Mouse (Mus musculus) hindbrain, embryonic 15.5 days (tissue): ENCODE measurements around the gene Sorcs2. TPM values are rescaled to one million over a fixed set of nuclear protein-coding genes. Genes with fewer than 3 reads are reported as not detected.
A peak's percentile ranks its signal among the peaks of the same experiment; 100 is the strongest.

Experiments used
- ATAC-seq: fragments of 200-750 bp; cut with Nextera tagmentation; 2 replicates; pipeline ENCODE4 v1.8.0; 2017; ENCODE audit warnings: low read depth, moderate number of reproducible peaks, moderate TSS enrichment; ENCODE audit not compliant: low FRiP score
- H3K27ac ChIP-seq: fragments of 300-500 bp; sonication (generic); replicated peaks from 2 replicates; pipeline ENCODE4 v1.5.1; 2015; ENCODE audit warnings: mild to moderate bottlenecking, inconsistent platforms
- H3K27me3 ChIP-seq: fragments of 300-500 bp; sonication (generic); 2 replicates; pipeline ENCODE4 v1.6.1; 2015; ENCODE audit warnings: control low read depth, inconsistent platforms
- H3K36me3 ChIP-seq: fragments of 300-500 bp; sonication (generic); 2 replicates; pipeline ENCODE4 v1.6.1; 2015; ENCODE audit warnings: control low read depth, inconsistent platforms
- H3K4me1 ChIP-seq: fragments of 300-500 bp; sonication (generic); replicated peaks from 2 replicates; pipeline ENCODE4 v1.6.1; 2015; ENCODE audit warnings: control low read depth, inconsistent platforms
- H3K4me2 ChIP-seq: fragments of 300-500 bp; sonication (generic); 2 replicates; pipeline ENCODE4 v1.6.1; 2015; ENCODE audit warnings: moderate library complexity, mild to moderate bottlenecking, inconsistent platforms
- H3K4me3 ChIP-seq: fragments of 300-500 bp; sonication (generic); 2 replicates; pipeline ENCODE4 v1.5.1; 2015; ENCODE audit warnings: mild to moderate bottlenecking, inconsistent platforms
- H3K9ac ChIP-seq: fragments of 300-500 bp; sonication (generic); 2 replicates; pipeline ENCODE4 v1.6.1; 2015; ENCODE audit warnings: inconsistent platforms
- H3K9me3 ChIP-seq: fragments of 300-500 bp; sonication (generic); 2 replicates; pipeline ENCODE4 v1.6.1; 2016; ENCODE audit warnings: control low read depth, inconsistent platforms
- WGBS: fragments of 180-500 bp; shearing (Covaris S2); methylation state at CpG from one replicate; pipeline ENCODE4 v1.1.7; 2015; 5-methylcytosine and 5-hydroxymethylcytosine counted together
- polyA plus RNA-seq: library from polyadenylated mRNA; unstranded; fragments of >200 nt; fragmentation: Nextera tagmentation; extraction: Ambion mirVana; gene quantifications from 2 replicates; pipeline ENCODE4 v1.2.1, GENCODE M21; 2015

Gene Sorcs2
- polyA plus RNA-seq, 1 experiment from 2014 or later = 15.4 TPM

DNA sequence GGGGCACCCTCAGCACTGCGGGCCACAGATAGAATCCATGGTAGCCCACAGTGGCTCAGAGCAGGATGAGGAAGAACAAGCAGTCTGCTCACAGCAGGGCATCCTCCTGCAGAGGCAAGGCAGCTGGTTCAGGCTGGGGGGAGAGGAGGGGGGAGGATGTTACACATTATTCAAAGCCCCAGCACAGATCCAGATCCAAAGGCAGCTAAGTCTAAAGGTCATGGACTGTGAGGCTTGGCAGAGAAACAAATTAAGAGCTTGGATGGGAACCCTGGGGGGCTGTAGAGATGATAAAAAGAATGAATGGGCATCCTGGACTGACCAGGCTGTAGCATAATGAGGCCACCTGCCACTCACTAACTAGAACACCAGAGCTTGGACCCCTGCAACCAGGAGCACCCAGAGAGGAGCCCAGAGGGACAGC lies 28.7 kb downstream of the Sorcs2 start:
- no peak overlapping the region for H3K9ac ChIP-seq

DNA sequence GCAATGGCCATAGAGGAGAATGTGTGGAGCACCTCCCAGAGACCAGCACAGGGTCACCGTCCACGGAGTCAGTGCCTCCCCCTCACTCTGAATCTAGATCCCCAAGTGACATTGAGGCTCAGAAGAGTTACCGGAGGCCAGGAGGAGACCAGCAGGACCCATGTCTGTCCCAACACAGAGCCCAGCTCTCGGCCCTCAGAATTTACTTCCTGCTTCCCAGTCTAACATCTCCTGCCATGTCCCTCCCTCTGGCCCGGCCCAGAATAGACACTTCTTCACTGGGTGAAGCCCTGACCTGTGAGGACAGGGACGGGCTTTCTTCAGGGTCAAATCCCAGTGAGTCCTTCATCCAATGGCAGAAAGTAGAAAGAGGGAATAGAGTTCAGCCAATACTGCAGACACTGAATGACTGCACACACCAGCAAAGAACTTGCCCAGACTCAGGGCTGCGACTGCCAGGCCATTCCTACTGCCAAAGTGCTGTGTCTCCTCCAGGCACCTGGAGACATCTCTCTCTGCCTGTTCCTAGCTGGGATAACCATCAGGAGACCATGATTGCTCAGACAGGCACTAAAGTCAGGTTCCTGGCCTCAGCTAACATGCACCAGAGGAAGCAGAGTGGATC lies 29.3 kb downstream of the Sorcs2 start:
- WGBS = 80% methylated on average over 7 of the region's 7 CpGs
- Histone ChIP-seq H3K36me3 (no peaks in the 10 kb centered on the region), H3K4me2 (no peak overlapping the region), H3K9me3 (no peaks in the 10 kb centered on the region), H3K4me3 (no peak overlapping the region), H3K27ac (no peak overlapping the region), H3K27me3 (no peaks in the 10 kb centered on the region), H3K4me1 (peaks cover 50% of the 10 kb centered on the region), H3K9ac (no peak overlapping the region)
- ATAC-seq = no peak

More for the DNA sequence above, 28.7 kb downstream of the Sorcs2 start:
- Histone ChIP-seq H3K27ac (no peak overlapping the region), H3K27me3 (no peaks in the 10 kb centered on the region), H3K4me1 (peaks cover 57% of the 10 kb centered on the region), H3K9me3 (no peaks in the 10 kb centered on the region), H3K36me3 (no peaks in the 10 kb centered on the region), H3K4me2 (no peak overlapping the region), H3K4me3 (no peak overlapping the region)
- ATAC-seq = peak; percentile 23
- 26% methylated on average over 1 of the region's 1 CpGs for WGBS

DNA sequence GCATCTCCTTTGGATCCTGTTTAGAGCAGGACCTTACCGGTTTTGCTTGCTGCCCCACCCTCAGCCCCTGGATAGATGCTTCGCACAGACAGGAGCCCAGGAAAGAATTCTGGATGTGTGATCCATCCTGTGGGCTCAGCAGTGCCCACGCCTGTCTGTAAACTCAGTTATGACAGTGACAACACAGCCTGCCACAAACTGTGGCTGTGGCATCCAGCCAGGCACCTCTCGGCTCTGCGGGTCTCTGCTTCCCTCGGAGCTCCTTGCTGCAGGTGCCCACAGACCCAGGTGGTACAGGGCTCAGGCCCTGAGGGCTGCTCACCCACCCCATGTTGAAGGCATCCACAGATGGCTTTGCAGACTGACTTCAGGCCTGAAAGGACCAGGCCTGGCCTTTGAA lies 30.0 kb downstream of the Sorcs2 start:
- WGBS = 73% methylated on average over 6 of the region's 6 CpGs
- Histone ChIP-seq H3K4me3 (no peak overlapping the region), H3K27ac (0 out of 2 replicates have a peak overlapping the region, but pooled peaks have one; percentile 6), H3K36me3 (no peaks in the 10 kb centered on the region), H3K9me3 (no peaks in the 10 kb centered on the region), H3K4me1 (peaks cover 47% of the 10 kb centered on the region), H3K27me3 (no peaks in the 10 kb centered on the region), H3K4me2 (no peak overlapping the region), H3K9ac (no peak overlapping the region)
- no peak for ATAC-seq

DNA sequence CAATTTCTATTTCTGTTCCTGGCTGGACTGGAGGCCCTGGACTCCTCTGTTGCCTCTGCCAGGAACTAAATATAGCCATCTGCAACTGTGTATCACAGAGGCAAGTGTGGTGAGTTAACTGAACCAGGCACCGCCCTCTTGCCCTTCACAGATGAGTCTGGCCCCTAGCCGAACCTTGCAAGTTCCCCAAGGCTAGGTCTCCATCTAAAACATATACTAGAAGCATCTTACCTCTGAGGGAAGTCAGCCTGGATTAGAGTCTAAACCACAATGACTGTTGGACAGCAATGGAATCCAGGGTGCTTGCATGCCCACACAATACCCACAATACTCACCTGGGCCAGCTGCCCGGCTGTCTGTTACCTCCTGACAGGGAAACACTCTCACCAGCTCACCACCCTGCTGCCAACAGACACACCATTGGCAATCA lies 30.7 kb downstream of the Sorcs2 start:
- no peak for ATAC-seq
- Histone ChIP-seq H3K4me3 (no peak overlapping the region), H3K4me1 (peaks cover 47% of the 10 kb centered on the region), H3K9ac (no peak overlapping the region), H3K36me3 (no peaks in the 10 kb centered on the region), H3K27ac (0 out of 2 replicates have a peak overlapping the region, but pooled peaks have one; percentile 18), H3K9me3 (no peaks in the 10 kb centered on the region), H3K4me2 (no peak overlapping the region), H3K27me3 (no peaks in the 10 kb centered on the region)
- WGBS = 82% methylated on average over 3 of the region's 3 CpGs

DNA sequence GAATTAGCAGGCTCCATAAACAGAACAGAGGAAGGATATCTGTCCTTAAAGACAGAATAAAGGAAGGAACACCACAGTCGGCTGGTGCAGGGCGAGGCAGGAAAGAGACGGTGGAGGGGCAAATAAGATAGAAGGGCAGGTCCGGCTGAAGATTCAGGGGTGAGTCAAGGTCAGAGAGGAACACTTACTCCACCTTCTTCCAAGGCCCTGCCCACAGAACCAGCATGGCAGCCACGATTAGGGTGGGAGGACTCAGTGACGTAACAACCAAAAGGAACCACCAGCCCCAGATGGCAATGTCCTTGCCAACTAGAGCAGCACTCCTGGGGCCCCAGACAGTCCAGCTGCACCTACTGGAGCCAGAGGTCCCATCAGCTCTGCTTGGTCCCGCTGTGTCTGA lies 36.2 kb downstream of the Sorcs2 start:
- peaks cover 29% of the 10 kb centered on the region for H3K4me1 ChIP-seq
- 87% methylated on average over 7 of the region's 7 CpGs for WGBS
- no peak for ATAC-seq

DNA sequence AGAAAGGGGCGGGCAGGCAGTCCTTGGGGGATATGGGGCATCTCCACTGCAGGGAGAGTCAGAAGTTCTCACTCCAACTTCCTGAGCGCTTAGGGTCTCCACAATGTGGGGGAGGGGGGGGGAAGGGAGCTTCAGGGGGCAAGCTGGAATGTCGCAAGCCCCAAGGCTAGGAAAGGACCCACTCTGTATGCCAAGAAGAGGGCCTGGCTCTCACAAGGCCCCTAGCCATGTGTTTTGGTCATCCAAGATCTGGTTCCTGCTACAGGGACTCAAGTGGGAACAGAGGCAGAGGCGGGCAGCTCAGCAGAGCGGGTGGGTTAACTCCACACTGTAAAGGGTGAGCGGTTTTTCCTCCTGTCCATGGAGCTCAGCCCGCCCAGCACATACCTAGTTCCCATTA lies 37.6 kb downstream of the Sorcs2 start:
- no peak overlapping the region for H3K4me2 ChIP-seq
- no peaks in the 10 kb centered on the region for H3K27me3 ChIP-seq
- 79% methylated on average over 7 of the region's 7 CpGs for WGBS
- peak; percentile 23 for ATAC-seq
- peak overlapping the region; percentile 55; the same call in 1 of the 2 replicates for H3K27ac ChIP-seq
- H3K36me3 ChIP-seq = no peaks in the 10 kb centered on the region
- no peaks in the 10 kb centered on the region for H3K9me3 ChIP-seq
- peaks cover 28% of the 10 kb centered on the region for H3K4me1 ChIP-seq
- H3K4me3 ChIP-seq = no peak overlapping the region
- no peak overlapping the region for H3K9ac ChIP-seq

More for the DNA sequence above, 36.2 kb downstream of the Sorcs2 start:
- no peak overlapping the region for H3K9ac ChIP-seq
- H3K27me3 ChIP-seq = no peaks in the 10 kb centered on the region
- H3K9me3 ChIP-seq = no peaks in the 10 kb centered on the region
- H3K4me3 ChIP-seq = no peak overlapping the region
- no peaks in the 10 kb centered on the region for H3K36me3 ChIP-seq
- no peak overlapping the region for H3K4me2 ChIP-seq
- H3K27ac ChIP-seq = no peak overlapping the region

DNA sequence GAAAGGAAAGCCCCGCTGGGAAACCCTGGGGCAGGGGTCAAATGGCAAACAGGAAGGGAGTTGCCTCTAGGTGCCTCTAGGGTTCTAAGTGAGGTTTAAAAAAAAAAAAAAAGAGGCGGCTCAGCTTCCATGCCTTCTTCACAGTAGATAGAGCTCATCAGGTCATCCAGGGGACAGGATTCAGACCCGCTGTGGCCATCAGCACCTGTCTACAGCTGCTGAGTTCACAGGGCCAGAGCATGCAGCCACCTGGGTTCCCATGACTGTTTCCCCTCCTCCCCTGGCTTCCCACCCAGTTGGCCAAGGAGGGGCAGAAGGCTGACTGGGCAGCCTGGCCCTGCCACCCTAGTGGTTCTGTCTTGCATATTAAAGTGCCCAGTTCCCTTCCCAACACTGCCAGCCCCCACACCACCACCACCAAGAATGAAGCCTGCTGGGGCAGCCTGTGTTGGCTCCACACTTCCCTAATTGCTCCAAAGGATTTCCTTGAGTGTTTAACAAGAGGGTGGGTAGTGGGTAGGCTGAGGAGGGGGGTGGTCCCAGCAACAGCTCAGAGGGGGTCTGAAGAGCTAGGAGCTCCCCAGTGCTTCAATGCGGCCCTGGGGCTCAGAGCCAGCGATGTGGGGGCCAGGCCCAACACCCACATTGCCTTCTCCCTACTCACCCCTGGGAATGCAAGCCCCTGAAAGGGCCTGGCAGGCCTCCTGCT lies 38.2 kb downstream of the Sorcs2 start:
- Histone ChIP-seq H3K27me3 (no peaks in the 10 kb centered on the region), H3K9ac (no peak overlapping the region), H3K27ac (peak overlapping the region; percentile 55; the same call in 1 of the 2 replicates), H3K9me3 (no peaks in the 10 kb centered on the region), H3K4me2 (no peak overlapping the region), H3K36me3 (no peaks in the 10 kb centered on the region), H3K4me3 (no peak overlapping the region), H3K4me1 (peaks cover 28% of the 10 kb centered on the region)
- peak; percentile 88 for ATAC-seq
- 42% methylated on average over 5 of the region's 5 CpGs for WGBS

DNA sequence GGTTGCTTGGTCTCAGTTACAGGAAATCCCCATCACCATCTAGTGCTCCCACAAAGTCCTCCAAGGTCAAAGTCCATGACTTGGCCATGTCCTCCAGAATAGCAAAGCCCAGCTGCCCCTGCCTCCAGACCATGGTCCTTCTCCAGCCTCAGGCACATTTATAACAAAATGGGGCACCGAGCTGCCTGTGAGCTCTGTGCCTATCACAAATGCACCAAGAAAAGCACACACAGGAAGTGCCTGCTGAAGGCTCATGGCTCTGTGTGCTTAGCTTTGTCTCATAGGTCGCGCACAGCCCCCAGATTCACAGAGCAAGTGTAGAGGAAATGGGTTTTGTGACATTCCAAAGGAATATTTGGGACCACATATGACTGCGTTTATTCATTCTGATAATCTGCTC lies 39.8 kb downstream of the Sorcs2 start:
- Histone ChIP-seq H3K9ac (no peak overlapping the region), H3K4me1 (peaks cover 27% of the 10 kb centered on the region), H3K36me3 (no peaks in the 10 kb centered on the region), H3K4me3 (no peak overlapping the region), H3K9me3 (no peaks in the 10 kb centered on the region), H3K27ac (no peak overlapping the region), H3K4me2 (no peak overlapping the region), H3K27me3 (no peaks in the 10 kb centered on the region)
- WGBS = 90% methylated on average over 4 of the region's 4 CpGs
- ATAC-seq = no peak

DNA sequence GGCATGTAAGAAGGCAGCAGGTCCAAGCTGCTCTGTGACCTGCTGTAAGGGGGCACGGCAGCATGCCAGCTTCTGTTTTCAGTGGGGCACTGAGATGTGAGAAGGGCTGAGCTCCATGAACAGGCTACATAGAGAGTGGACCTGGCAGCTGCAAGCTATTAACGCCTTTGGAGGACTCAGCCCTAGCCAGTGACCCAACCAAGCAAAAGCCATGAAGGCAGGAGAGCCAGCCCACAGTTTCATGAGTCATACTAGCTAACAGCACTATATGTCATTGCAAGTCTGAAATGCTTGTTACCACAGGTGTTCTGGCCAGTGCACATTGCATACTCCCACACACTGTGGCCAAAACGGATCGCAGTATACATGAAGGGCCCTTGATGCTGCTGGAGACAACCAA lies 41.3 kb downstream of the Sorcs2 start:
- Histone ChIP-seq H3K4me2 (no peak overlapping the region), H3K9me3 (no peaks in the 10 kb centered on the region), H3K4me1 (peaks cover 23% of the 10 kb centered on the region), H3K4me3 (no peak overlapping the region), H3K36me3 (no peaks in the 10 kb centered on the region), H3K9ac (no peak overlapping the region), H3K27ac (no peak overlapping the region), H3K27me3 (no peaks in the 10 kb centered on the region)
- 92% methylated on average over 4 of the region's 4 CpGs for WGBS
- no peak for ATAC-seq

DNA sequence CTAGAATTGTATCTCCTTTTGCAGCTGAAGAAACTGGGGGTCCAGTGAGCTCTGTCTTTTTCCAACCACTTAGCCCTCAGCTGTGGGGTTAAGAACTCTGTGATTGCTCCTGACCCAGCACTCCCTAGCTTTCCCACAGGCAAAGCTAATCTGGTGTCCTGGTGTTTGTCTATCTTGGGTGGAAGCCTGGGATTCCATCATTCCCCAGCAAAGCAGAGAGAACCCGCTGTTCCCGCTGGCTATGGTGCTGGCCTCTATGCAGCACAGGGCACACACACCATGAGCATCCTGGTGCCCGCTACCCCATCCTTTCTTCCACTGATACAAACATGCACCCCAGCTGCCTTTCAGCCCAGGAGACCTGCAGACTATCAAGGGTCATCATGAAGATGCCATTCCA lies 42.3 kb downstream of the Sorcs2 start:
- Histone ChIP-seq H3K4me1 (peaks cover 22% of the 10 kb centered on the region), H3K9me3 (no peaks in the 10 kb centered on the region), H3K27ac (no peak overlapping the region), H3K27me3 (no peaks in the 10 kb centered on the region), H3K4me2 (no peak overlapping the region), H3K9ac (no peak overlapping the region), H3K36me3 (no peaks in the 10 kb centered on the region), H3K4me3 (no peak overlapping the region)
- ATAC-seq = no peak
- WGBS = 80% methylated on average over 3 of the region's 3 CpGs

DNA sequence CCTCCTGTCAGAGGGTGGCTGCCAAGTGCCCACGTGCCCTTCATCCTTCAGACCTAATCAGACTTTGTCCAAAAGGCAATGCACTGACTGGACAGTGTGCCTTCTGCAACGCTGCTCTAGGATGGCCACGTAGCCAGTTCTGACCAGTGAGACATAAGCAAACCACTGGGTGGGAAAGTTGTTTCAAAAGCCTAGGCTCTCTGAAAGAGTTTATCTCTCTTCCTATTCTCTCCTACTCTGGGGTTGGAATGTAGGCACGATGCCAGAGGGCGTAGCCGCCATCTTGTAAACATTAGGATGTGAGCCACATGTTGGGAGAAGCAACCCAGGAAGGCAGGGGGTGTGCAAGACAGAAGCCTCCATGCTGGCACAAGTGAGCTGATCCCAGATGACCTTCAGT lies 44.3 kb downstream of the Sorcs2 start:
- no peak for ATAC-seq
- no peak overlapping the region for H3K4me2 ChIP-seq
- no peaks in the 10 kb centered on the region for H3K27me3 ChIP-seq
- peaks cover 5% of the 10 kb centered on the region for H3K4me1 ChIP-seq
- WGBS = 91% methylated on average over 6 of the region's 6 CpGs
- no peaks in the 10 kb centered on the region for H3K36me3 ChIP-seq
- no peak overlapping the region for H3K4me3 ChIP-seq
- no peak overlapping the region for H3K27ac ChIP-seq
- no peak overlapping the region for H3K9ac ChIP-seq
- no peaks in the 10 kb centered on the region for H3K9me3 ChIP-seq

DNA sequence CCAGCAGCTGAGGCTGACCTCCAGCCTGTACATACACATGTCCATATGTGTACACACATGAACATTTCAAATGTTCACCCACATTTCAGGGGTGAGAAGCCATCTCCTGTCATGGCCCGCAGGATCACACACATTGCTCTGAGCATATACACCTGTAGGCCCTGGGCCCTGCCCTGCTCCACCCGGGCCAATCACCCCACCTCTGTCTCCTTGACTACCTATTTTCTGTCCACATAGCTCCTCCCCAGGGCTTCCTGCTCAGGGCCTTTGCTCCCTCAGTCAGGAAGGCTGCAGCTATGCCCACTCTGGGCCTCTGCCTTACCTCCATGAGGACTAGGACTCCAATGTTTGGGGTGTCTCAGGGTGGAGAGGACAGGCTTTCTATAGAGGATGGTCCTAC lies 44.7 kb downstream of the Sorcs2 start:
- no peak for ATAC-seq
- Histone ChIP-seq H3K36me3 (no peaks in the 10 kb centered on the region), H3K4me2 (no peak overlapping the region), H3K4me1 (peaks cover 10% of the 10 kb centered on the region), H3K4me3 (no peak overlapping the region), H3K27me3 (no peaks in the 10 kb centered on the region), H3K9me3 (no peaks in the 10 kb centered on the region), H3K27ac (no peak overlapping the region), H3K9ac (no peak overlapping the region)
- WGBS = 97% methylated on average over 2 of the region's 2 CpGs
